Mouse (Mus musculus) heart, embryonic 15.5 days (tissue): ENCODE measurements at regions not wholly inside any gene's neighbourhood (a gene's known extent, or its start where the extent isn't known, plus 50 kb on each side); places are given as distances from the start of the nearest gene placed in this dataset. TPM values are rescaled to one million over a fixed set of nuclear protein-coding genes. Genes with fewer than 3 reads are reported as not detected.

Source experiments
- ATAC-seq: fragments of 200-750 bp; cut with Nextera tagmentation; replicated peaks from 2 replicates; pipeline ENCODE4 v1.8.0; 2017; ENCODE audit warnings: low read depth, moderate TSS enrichment; ENCODE audit not compliant: insufficient number of reproducible peaks, insufficient read depth, low FRiP score
- H3K27ac ChIP-seq: fragments of 300-500 bp; sonication (generic); 2 replicates; pipeline ENCODE4 v1.5.1; 2015; ENCODE audit warnings: mild to moderate bottlenecking, inconsistent platforms
- H3K27me3 ChIP-seq: fragments of 300-500 bp; sonication (generic); 2 replicates; pipeline ENCODE4 v1.6.1; 2015; ENCODE audit warnings: inconsistent platforms
- H3K36me3 ChIP-seq: fragments of 300-500 bp; sonication (generic); 2 replicates; pipeline ENCODE4 v1.6.1; 2015; ENCODE audit warnings: mild to moderate bottlenecking, inconsistent platforms
- H3K4me1 ChIP-seq: fragments of 300-500 bp; sonication (generic); replicated peaks from 2 replicates; pipeline ENCODE4 v1.6.1; 2015; ENCODE audit warnings: inconsistent platforms
- H3K4me2 ChIP-seq: fragments of 300-500 bp; sonication (generic); 2 replicates; pipeline ENCODE4 v1.6.1; 2015; ENCODE audit warnings: inconsistent platforms, mild to moderate bottlenecking, moderate library complexity
- H3K4me3 ChIP-seq: fragments of 300-500 bp; sonication (generic); 2 replicates; pipeline ENCODE4 v1.5.1; 2015; ENCODE audit warnings: mild to moderate bottlenecking, inconsistent platforms
- H3K9ac ChIP-seq: fragments of 300-500 bp; sonication (generic); 2 replicates; pipeline ENCODE4 v1.6.1; 2015; ENCODE audit warnings: mild to moderate bottlenecking, inconsistent platforms
- H3K9me3 ChIP-seq: fragments of 300-500 bp; sonication (generic); replicated peaks from 2 replicates; pipeline ENCODE4 v1.6.1; 2016; ENCODE audit warnings: inconsistent platforms
- WGBS: fragments of 180-500 bp; shearing (Covaris S2); methylation state at CpG from one replicate; pipeline ENCODE4 v1.1.7; 2015; ENCODE audit warnings: mixed read lengths; 5-methylcytosine and 5-hydroxymethylcytosine counted together
- microRNA-seq: library from miRNA; unstranded; fragments of <30 nt; microRNA quantifications from one replicate; pipeline ENCODE4, GENCODE M21; 2016

GRCm38 (mm10) chr5:13022270-13022669 lies 102.9 kb upstream of the Sema3a start:
- Histone ChIP-seq H3K27me3 (peaks cover 17% of the 10 kb centered on the region), H3K4me3 (no peak overlapping the region), H3K4me2 (no peak overlapping the region), H3K4me1 (no peaks in the 10 kb centered on the region), H3K36me3 (no peaks in the 10 kb centered on the region), H3K27ac (no peak overlapping the region), H3K9me3 (no peaks in the 10 kb centered on the region), H3K9ac (no peak overlapping the region)
- ATAC-seq = peak; percentile 73
- WGBS = 20% methylated on average over 3 of the region's 3 CpGs

GRCm38 (mm10) chr5:13033332-13033731 lies 91.9 kb upstream of the Sema3a start:
- Histone ChIP-seq H3K4me1 (no peaks in the 10 kb centered on the region), H3K27ac (no peak overlapping the region), H3K36me3 (no peaks in the 10 kb centered on the region), H3K4me2 (no peak overlapping the region), H3K4me3 (no peak overlapping the region), H3K9ac (no peak overlapping the region), H3K27me3 (peaks cover 10% of the 10 kb centered on the region; the same call in 1 of the 2 replicates), H3K9me3 (no peaks in the 10 kb centered on the region)
- 77% methylated on average over 3 of the region's 3 CpGs for WGBS
- no peak for ATAC-seq

GRCm38 (mm10) chr5:13036127-13036526 lies 89.1 kb upstream of the Sema3a start:
- no peaks in the 10 kb centered on the region for H3K36me3 ChIP-seq
- no peak for ATAC-seq
- H3K4me2 ChIP-seq = no peak overlapping the region
- H3K4me3 ChIP-seq = no peak overlapping the region
- no peaks in the 10 kb centered on the region for H3K9me3 ChIP-seq
- H3K27me3 ChIP-seq = peaks cover 3% of the 10 kb centered on the region; the same call in 1 of the 2 replicates
- H3K4me1 ChIP-seq = no peaks in the 10 kb centered on the region
- WGBS = 58% methylated on average over 2 of the region's 2 CpGs
- no peak overlapping the region for H3K27ac ChIP-seq
- H3K9ac ChIP-seq = no peak overlapping the region

- ATAC-seq = no peak
These were observed 66.3 kb upstream of the Sema3a start for GRCm38 (mm10) chr5:13058883-13059423.

GRCm38 (mm10) chr5:13066942-13067341 lies 58.3 kb upstream of the Sema3a start:
- H3K9ac ChIP-seq = no peak overlapping the region
- WGBS = 45% methylated on average over 3 of the region's 3 CpGs
- ATAC-seq = no peak
- no peak overlapping the region for H3K4me2 ChIP-seq
- H3K36me3 ChIP-seq = no peaks in the 10 kb centered on the region
- no peaks in the 10 kb centered on the region for H3K27me3 ChIP-seq
- no peak overlapping the region for H3K27ac ChIP-seq
- H3K4me3 ChIP-seq = no peak overlapping the region
- H3K9me3 ChIP-seq = no peaks in the 10 kb centered on the region
- H3K4me1 ChIP-seq = no peaks in the 10 kb centered on the region

More at GRCm38 (mm10) chr5:13058883-13059423, 66.3 kb upstream of the Sema3a start:
- Histone ChIP-seq H3K9me3 (no peaks in the 10 kb centered on the region), H3K9ac (no peak overlapping the region), H3K27me3 (no peaks in the 10 kb centered on the region), H3K4me2 (no peak overlapping the region), H3K4me1 (0 out of 2 replicates have a peak, but pooled peaks cover 3% of the 10 kb centered on the region), H3K36me3 (no peaks in the 10 kb centered on the region), H3K4me3 (no peak overlapping the region), H3K27ac (no peak overlapping the region)
- WGBS = 43% methylated on average over 2 of the region's 2 CpGs

Small RNA genes lying in the stretch of these regions (microRNA-seq; reads per million reads assigned to microRNA genes)
- not detected for gene Gm23243
